Mouse (Mus musculus) kidney, adult 2 months (tissue): Measurements from ENCODE around the gene Tnfrsf8. TPM values are rescaled to one million over a fixed set of nuclear protein-coding genes. Genes with fewer than 3 reads are reported as not detected.
A peak's percentile ranks its signal among the peaks of the same experiment; 100 is the strongest.

Experiments used
- DNase-seq: peaks from one replicate; pipeline ENCODE4 v3.0.0; 2021
- H3K27ac ChIP-seq: fragments of 200-500 bp; 2 replicates; pipeline ENCODE4 v1.5.1; 2012; ENCODE audit warnings: low read depth, low read length, control low read depth, inconsistent platforms; ENCODE audit not compliant: insufficient read depth
- H3K27me3 ChIP-seq: fragments of 200-500 bp; replicated peaks from 2 replicates; pipeline ENCODE4 v1.6.1; 2012; ENCODE audit warnings: mild to moderate bottlenecking, moderate library complexity, low read length, inconsistent platforms; ENCODE audit not compliant: control insufficient read depth, insufficient read depth
- H3K36me3 ChIP-seq: fragments of 200-500 bp; 2 replicates; pipeline ENCODE4 v1.6.1; 2012; ENCODE audit warnings: mild to moderate bottlenecking, moderate library complexity, low read length, inconsistent platforms; ENCODE audit not compliant: control insufficient read depth, insufficient read depth
- H3K4me1 ChIP-seq: fragments of 200-500 bp; 2 replicates; pipeline ENCODE4 v1.6.1; 2011; ENCODE audit warnings: low read length; ENCODE audit not compliant: control insufficient read depth, insufficient read depth
- H3K4me3 ChIP-seq: fragments of 200-500 bp; 2 replicates; pipeline ENCODE4 v1.5.1; 2011; ENCODE audit warnings: mild to moderate bottlenecking, low read depth, low read length, control low read depth; ENCODE audit not compliant: insufficient read depth
- CTCF ChIP-seq: fragments of 200-500 bp; conservative IDR thresholded peaks from 2 replicates; pipeline ENCODE4 v1.5.1; 2011; ENCODE audit warnings: low read depth, mild to moderate bottlenecking, control low read depth, low read length, moderate library complexity, mixed read lengths; ENCODE audit not compliant: insufficient read depth, insufficient read length
- POLR2A ChIP-seq: fragments of 200-500 bp; IDR thresholded peaks from one replicate; pipeline ENCODE4 v1.6.1; 2011; ENCODE audit warnings: low read depth, low read length, control low read depth
- WGBS: fragments of 180-500 bp; shearing (Covaris S2); methylation state at CpG from one replicate; pipeline ENCODE4 v1.1.7; 2018; 5-methylcytosine and 5-hydroxymethylcytosine counted together
- polyA plus RNA-seq: library from polyadenylated mRNA; depleted of rRNA; stranded (reverse); fragments of >200 nt; gene quantifications from 2 replicates; pipeline ENCODE4 v1.2.3, GENCODE M21; 2012

Tnfrsf8 gene
- polyA plus RNA-seq, 1 experiment = 0.11 TPM

GRCm38 (mm10) chr4:145244676-145245075 is 70.3 kb downstream of the Tnfrsf8 start:
- H3K4me1 ChIP-seq = no peaks in the 10 kb centered on the region
- no peak for DNase-seq
- TF ChIP-seq CTCF (no peak), POLR2A (no peak)
- WGBS = 91% methylated on average over 2 of the region's 2 CpGs
- H3K27ac ChIP-seq = no peak overlapping the region
- H3K36me3 ChIP-seq = no peaks in the 10 kb centered on the region
- H3K27me3 ChIP-seq = no peaks in the 10 kb centered on the region
- no peak overlapping the region for H3K4me3 ChIP-seq

GRCm38 (mm10) chr4:145242719-145243350 is 72.1 kb downstream of the Tnfrsf8 start:
- no peaks in the 10 kb centered on the region for H3K36me3 ChIP-seq
- H3K27ac ChIP-seq = no peak overlapping the region
- no peak overlapping the region for H3K4me3 ChIP-seq
- DNase-seq = no peak
- TF ChIP-seq POLR2A (no peak), CTCF (no peak)
- H3K27me3 ChIP-seq = no peaks in the 10 kb centered on the region
- H3K4me1 ChIP-seq = no peaks in the 10 kb centered on the region
- 50% methylated on average over 1 of the region's 1 CpGs for WGBS

GRCm38 (mm10) chr4:145240723-145241231 is 74.2 kb downstream of the Tnfrsf8 start:
- no peak overlapping the region for H3K27ac ChIP-seq
- no peaks in the 10 kb centered on the region for H3K4me1 ChIP-seq
- no peaks in the 10 kb centered on the region for H3K27me3 ChIP-seq
- TF ChIP-seq POLR2A (no peak), CTCF (no peak)
- H3K4me3 ChIP-seq = no peak overlapping the region
- WGBS = 51% methylated on average over 4 of the region's 4 CpGs
- peak; percentile 43 for DNase-seq
- H3K36me3 ChIP-seq = no peaks in the 10 kb centered on the region

- no peak overlapping the region for H3K4me3 ChIP-seq
- no peaks in the 10 kb centered on the region for H3K36me3 ChIP-seq
- no peaks in the 10 kb centered on the region for H3K27me3 ChIP-seq
- H3K27ac ChIP-seq = peak overlapping the region; percentile 41; the same call in 1 of the 2 replicates
- peak; percentile 80 for DNase-seq
- 21% methylated on average over 4 of the region's 4 CpGs for WGBS
- TF ChIP-seq CTCF (no peak), POLR2A (no peak)
- no peaks in the 10 kb centered on the region for H3K4me1 ChIP-seq
These were observed 75.7 kb downstream of the Tnfrsf8 start for GRCm38 (mm10) chr4:145239049-145239830.

GRCm38 (mm10) chr4:145236027-145236426 is 78.9 kb downstream of the Tnfrsf8 start:
- no peak for DNase-seq
- no peak overlapping the region for H3K4me3 ChIP-seq
- H3K27ac ChIP-seq = no peak overlapping the region
- no peaks in the 10 kb centered on the region for H3K36me3 ChIP-seq
- H3K27me3 ChIP-seq = no peaks in the 10 kb centered on the region
- TF ChIP-seq POLR2A = no peak
- TF ChIP-seq CTCF = no peak
- 93% methylated on average over 7 of the region's 7 CpGs for WGBS
- no peaks in the 10 kb centered on the region for H3K4me1 ChIP-seq

GRCm38 (mm10) chr4:145233487-145234228 is 81.3 kb downstream of the Tnfrsf8 start:
- no peak overlapping the region for H3K4me3 ChIP-seq
- peak; percentile 22 for DNase-seq
- WGBS = 51% methylated on average over 3 of the region's 3 CpGs
- H3K36me3 ChIP-seq = no peaks in the 10 kb centered on the region
- no peaks in the 10 kb centered on the region for H3K27me3 ChIP-seq
- no peaks in the 10 kb centered on the region for H3K4me1 ChIP-seq
- no peak for TF ChIP-seq CTCF
- no peak for TF ChIP-seq POLR2A
- no peak overlapping the region for H3K27ac ChIP-seq
